Mouse (Mus musculus) thymus, adult 2 months (tissue): ENCODE data around the gene Phlpp1. TPM values are rescaled to one million over a fixed set of nuclear protein-coding genes. Genes with fewer than 3 reads are reported as not detected.

Experiments
- DNase-seq: peaks from one replicate; pipeline ENCODE4 v3.0.0; 2021
- H3K27ac ChIP-seq: fragments of 200-500 bp; 2 replicates; pipeline ENCODE4 v1.5.1; 2012; ENCODE audit warnings: low read length, control low read depth; ENCODE audit not compliant: control insufficient read depth, insufficient read depth
- H3K27me3 ChIP-seq: fragments of 200-500 bp; 2 replicates; pipeline ENCODE4 v1.6.1; 2012; ENCODE audit warnings: mild to moderate bottlenecking, low read length, moderate library complexity, mixed read lengths; ENCODE audit not compliant: control insufficient read depth, insufficient read depth
- H3K36me3 ChIP-seq: fragments of 200-500 bp; 2 replicates; pipeline ENCODE4 v1.6.1; 2012; ENCODE audit warnings: mild to moderate bottlenecking, low read length, moderate library complexity; ENCODE audit not compliant: control insufficient read depth, insufficient read depth
- H3K4me1 ChIP-seq: fragments of 200-500 bp; replicated peaks from 2 replicates; pipeline ENCODE4 v1.6.1; 2012; ENCODE audit warnings: low read length; ENCODE audit not compliant: control insufficient read depth, insufficient read depth
- H3K4me3 ChIP-seq: fragments of 200-500 bp; 2 replicates; pipeline ENCODE4 v1.5.1; 2012; ENCODE audit warnings: mild to moderate bottlenecking, low read length, control low read depth, moderate library complexity; ENCODE audit not compliant: control insufficient read depth, insufficient read depth
- CTCF ChIP-seq: fragments of 200-500 bp; IDR thresholded peaks from 2 replicates; pipeline ENCODE4 v1.5.1; 2012; ENCODE audit warnings: mild to moderate bottlenecking, control low read depth, low read length, moderate library complexity, borderline replicate concordance; ENCODE audit not compliant: control insufficient read depth, poor library complexity, insufficient read depth; ENCODE audit errors: extremely low read depth
- POLR2A ChIP-seq: fragments of 200-500 bp; IDR thresholded peaks from 2 replicates; pipeline ENCODE4 v1.6.1; 2012; ENCODE audit warnings: mild to moderate bottlenecking, low read length, control low read depth, moderate library complexity; ENCODE audit not compliant: control insufficient read depth, poor library complexity, insufficient read depth; ENCODE audit errors: extremely low read depth
- WGBS: fragments of 180-500 bp; shearing (Covaris S2); methylation state at CpG from one replicate; pipeline ENCODE4 v1.1.7; 2018; 5-methylcytosine and 5-hydroxymethylcytosine counted together
- polyA plus RNA-seq: library from polyadenylated mRNA; depleted of rRNA; stranded (reverse); fragments of >200 nt; gene quantifications from 2 replicates; pipeline ENCODE4 v1.2.3, GENCODE M21; 2012

Phlpp1 gene
- polyA plus RNA-seq, 1 experiment = 7.0 TPM

DNA sequence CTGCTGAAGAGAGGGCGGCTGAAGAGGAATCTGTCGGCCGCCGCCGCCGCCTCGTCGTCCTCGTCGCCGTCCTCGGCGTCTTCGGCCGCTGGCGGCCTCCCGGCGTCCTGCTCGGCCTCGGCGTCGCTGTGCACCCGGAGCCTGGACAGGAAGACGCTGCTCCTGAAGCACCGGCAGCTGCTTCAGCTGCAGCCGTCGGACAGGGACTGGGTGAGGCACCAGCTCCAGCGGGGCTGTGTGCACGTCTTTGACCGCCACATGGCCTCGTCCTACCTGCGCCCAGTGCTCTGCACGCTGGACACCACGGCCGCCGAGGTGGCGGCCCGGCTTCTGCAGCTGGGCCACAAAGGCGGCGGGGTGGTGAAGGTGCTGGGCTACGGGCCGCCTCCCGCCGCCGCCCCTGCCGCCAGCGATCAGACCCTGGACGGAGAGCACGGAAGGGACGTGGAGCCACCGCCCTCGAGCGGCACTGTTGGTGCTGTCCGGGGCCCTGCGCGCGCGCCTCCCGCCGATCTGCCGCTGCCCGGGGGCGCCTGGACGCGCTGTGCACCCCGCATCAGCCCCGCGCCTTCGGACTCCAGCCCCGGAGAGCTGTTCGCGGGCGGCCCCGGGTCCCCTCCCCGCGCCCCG is 864 bp downstream of the Phlpp1 start:
- DNase-seq = peak; percentile 44
- Histone ChIP-seq H3K27me3 (peaks cover 11% of the 10 kb centered on the region; the same call in 1 of the 2 replicates), H3K27ac (no peak overlapping the region), H3K4me1 (peaks cover 13% of the 10 kb centered on the region), H3K4me3 (peak overlapping the region; percentile 92), H3K36me3 (no peaks in the 10 kb centered on the region)
- TF ChIP-seq CTCF (no peak), POLR2A (no peak)
- WGBS = under 1% methylated on average over 77 of the region's 77 CpGs

DNA sequence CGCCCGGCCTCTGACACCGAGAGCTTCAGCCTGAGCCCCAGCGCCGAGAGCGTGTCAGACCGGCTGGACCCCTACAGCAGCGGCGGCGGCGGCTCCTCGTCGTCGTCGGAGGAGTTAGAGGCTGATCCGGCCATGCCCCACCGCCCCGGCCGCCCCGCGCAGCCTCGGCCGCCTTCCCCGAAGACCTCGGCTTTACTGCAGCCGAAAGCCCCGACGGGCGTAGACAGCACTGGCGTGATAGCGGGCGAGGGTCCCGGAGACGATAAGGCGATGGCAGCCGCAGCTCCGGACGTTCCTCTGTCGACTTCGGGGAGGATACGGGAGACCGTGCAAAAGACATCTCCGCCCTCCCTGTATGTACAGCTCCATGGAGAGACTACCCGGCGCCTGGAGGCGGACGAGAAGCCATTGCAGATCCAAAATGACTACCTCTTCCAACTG is 1.4 kb downstream of the Phlpp1 start:
- 15% methylated on average over 47 of the region's 47 CpGs for WGBS
- peak; percentile 33 for DNase-seq
- Histone ChIP-seq H3K27ac (no peak overlapping the region), H3K36me3 (no peaks in the 10 kb centered on the region), H3K4me1 (peaks cover 13% of the 10 kb centered on the region), H3K4me3 (peak overlapping the region; percentile 92), H3K27me3 (peaks cover 11% of the 10 kb centered on the region; the same call in 1 of the 2 replicates)
- no peak for TF ChIP-seq CTCF
- no peak for TF ChIP-seq POLR2A

DNA sequence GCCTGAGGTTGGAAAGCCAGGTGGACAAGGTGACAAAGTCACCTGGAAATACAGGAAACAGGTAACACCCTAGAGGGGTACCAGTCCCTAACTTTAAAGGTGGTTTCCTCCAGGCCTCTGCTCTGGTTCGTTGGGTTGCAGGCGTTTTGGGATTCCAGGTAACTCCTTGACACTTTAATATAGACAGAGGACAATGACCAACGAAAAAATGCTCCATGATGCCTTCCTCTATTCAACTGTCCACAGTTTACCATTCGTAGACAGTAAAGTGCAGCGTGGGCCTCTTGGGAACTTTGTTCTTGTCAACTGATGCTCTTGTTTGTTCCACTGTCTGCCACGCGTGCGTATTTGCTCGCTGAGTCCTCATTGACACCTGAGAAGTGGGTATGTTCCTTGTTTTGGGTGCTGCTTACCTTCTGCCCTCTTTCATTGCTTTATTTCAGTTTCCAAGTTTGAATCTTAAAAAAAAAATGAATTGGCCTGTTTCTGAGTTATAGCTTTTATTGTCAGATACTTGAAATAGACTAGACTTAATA is 2.1 kb downstream of the Phlpp1 start:
- no peak overlapping the region for H3K4me3 ChIP-seq
- no peak overlapping the region for H3K27ac ChIP-seq
- no peak for DNase-seq
- peaks cover 13% of the 10 kb centered on the region for H3K4me1 ChIP-seq
- TF ChIP-seq POLR2A (no peak), CTCF (no peak)
- H3K27me3 ChIP-seq = peaks cover 11% of the 10 kb centered on the region; the same call in 1 of the 2 replicates
- WGBS = 91% methylated on average over 9 of the region's 9 CpGs
- no peaks in the 10 kb centered on the region for H3K36me3 ChIP-seq

DNA sequence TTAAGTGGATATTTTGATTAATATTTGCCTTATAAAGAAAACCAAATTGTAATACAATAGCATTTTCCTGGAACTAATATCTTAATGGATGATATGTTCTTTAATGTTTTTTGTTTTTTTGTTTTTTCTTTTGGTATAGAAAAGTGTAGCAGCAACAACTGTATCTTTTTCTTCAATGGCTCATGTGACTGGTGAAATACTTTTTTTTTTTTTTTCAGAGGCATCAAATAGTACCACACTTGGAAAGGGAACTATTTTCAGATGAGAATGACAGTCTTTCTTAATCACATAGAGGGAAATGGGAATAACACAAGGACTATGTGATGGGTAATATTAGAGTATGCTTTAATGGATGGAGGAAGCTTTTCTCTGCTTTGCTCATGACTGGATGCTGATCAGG is 3.0 kb downstream of the Phlpp1 start:
- DNase-seq = no peak
- Histone ChIP-seq H3K36me3 (no peaks in the 10 kb centered on the region), H3K27me3 (peaks cover 11% of the 10 kb centered on the region; the same call in 1 of the 2 replicates), H3K4me3 (no peak overlapping the region), H3K27ac (no peak overlapping the region), H3K4me1 (peaks cover 13% of the 10 kb centered on the region)
- no peak for TF ChIP-seq POLR2A
- no peak for TF ChIP-seq CTCF

DNA sequence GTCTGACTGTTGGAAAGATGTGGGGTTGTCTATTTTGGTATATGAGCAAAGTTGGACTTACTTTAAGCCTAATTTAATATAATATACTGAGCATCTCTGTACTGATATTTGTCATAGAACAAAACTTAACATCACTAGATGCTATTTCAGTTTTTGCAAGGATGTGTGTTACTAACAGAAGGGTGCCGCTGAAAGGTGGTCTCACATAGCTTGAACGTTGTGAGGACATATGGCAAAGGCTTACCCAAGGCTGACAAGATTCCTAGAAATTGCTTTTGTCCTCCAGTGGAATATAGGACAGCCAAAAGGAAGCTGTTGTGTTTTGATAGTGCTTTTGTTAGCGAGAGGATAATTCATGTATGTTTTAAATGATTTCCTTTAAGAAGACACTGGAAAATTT is 3.8 kb downstream of the Phlpp1 start:
- H3K36me3 ChIP-seq = no peaks in the 10 kb centered on the region
- no peak for TF ChIP-seq CTCF
- no peak for TF ChIP-seq POLR2A
- peaks cover 11% of the 10 kb centered on the region; the same call in 1 of the 2 replicates for H3K27me3 ChIP-seq
- H3K27ac ChIP-seq = no peak overlapping the region
- no peak overlapping the region for H3K4me3 ChIP-seq
- peaks cover 13% of the 10 kb centered on the region for H3K4me1 ChIP-seq
- DNase-seq = no peak
- WGBS = 91% methylated on average over 3 of the region's 3 CpGs

DNA sequence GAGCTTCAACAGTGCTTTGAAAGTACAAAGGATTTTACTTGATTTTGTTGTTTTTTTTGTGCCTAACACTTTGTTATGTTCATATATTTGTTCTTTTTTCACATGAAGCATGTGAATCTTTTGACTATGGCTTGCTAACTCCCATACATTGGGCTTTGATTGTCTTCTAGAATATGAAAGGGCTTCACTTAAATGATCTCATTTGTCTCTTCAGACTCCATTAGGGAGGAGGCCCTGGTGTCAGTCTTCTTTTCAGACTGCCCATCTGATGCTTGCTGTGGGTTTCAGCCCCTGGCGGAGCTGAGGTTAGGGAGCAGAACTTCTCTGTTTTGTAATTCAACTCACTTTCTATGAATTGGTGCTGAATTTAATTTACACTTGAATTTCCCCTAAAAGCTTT is 5.2 kb downstream of the Phlpp1 start:
- H3K27me3 ChIP-seq = peaks cover 11% of the 10 kb centered on the region; the same call in 1 of the 2 replicates
- TF ChIP-seq POLR2A (no peak), CTCF (no peak)
- H3K27ac ChIP-seq = no peak overlapping the region
- DNase-seq = no peak
- H3K4me3 ChIP-seq = no peak overlapping the region
- WGBS = 93% methylated on average over 1 of the region's 1 CpGs
- peaks cover 13% of the 10 kb centered on the region for H3K4me1 ChIP-seq
- H3K36me3 ChIP-seq = no peaks in the 10 kb centered on the region
